Mouse (Mus musculus): ENCODE results near the gene Crocc2. TPM values are rescaled to one million over a fixed set of nuclear protein-coding genes. Genes with fewer than 3 reads are reported as not detected.

The Crocc2 gene
- 0.08 TPM in 2 replicates for total RNA-seq (2014; rRNA removed; ENCODE audit: low replicate concordance)
- polyA plus RNA-seq (2015; fragmentation: Nextera tagmentation; extraction: Ambion mirVana) = 0.34 and 0.48 TPM in 2 replicates

- TF ChIP-seq EP300 (IDR thresholded peaks at IDR 0.05; ENCODE audit: low read depth) (no peak), CTCF (IDR thresholded peaks at IDR 0.05; ENCODE audit: low read depth) (no peak)
- Histone ChIP-seq H3K36me3 (replicated peaks; ENCODE audit: control insufficient read depth, insufficient read depth, low read length) (no peaks in the 10 kb centered on the region), H3K4me1 (ENCODE audit: control insufficient read depth, insufficient read depth) (no peaks in the 10 kb centered on the region), H3K9me3 (replicated peaks; ENCODE audit: control insufficient read depth, low read length) (no peaks in the 10 kb centered on the region), H3K27ac (ENCODE audit: low read depth) (no peak within 1 kb of the TSS), H3K27me3 (ENCODE audit: control insufficient read depth, insufficient read depth, low read length) (peaks cover 32% of the 10 kb centered on the region; the same call in 1 of the 2 replicates), H3K9ac (replicated peaks; ENCODE audit: low read depth, low read length) (no peak within 1 kb of the TSS), H3K4me2 (ENCODE audit: low read depth, low read length) (no peak within 1 kb of the TSS), H3K4me3 (ENCODE audit: low read depth, low read length) (no peak within 1 kb of the TSS)
- ATAC-seq (ENCODE audit: insufficient read depth, low read depth) (no peak), DNase-seq (ENCODE audit: low spot score) (no peak)
- 49% methylated on average over 10 of the region's 10 CpGs for whole genome bisulfite sequencing
Observed at GRCm38 (mm10) chr1:93168295-93168775, at the start of gene Crocc2. Gene Crocc2, plus strand, starts transcription at chr1:93168725.

GRCm38 (mm10) chr1:93118816-93119215, 49.7 kb upstream of the Crocc2 start:
- TF ChIP-seq CTCF (IDR thresholded peaks at IDR 0.05; ENCODE audit: low read depth) (no peak), EP300 (IDR thresholded peaks at IDR 0.05; ENCODE audit: low read depth) (no peak)
- no peak overlapping the region for H3K27ac ChIP-seq (ENCODE audit: low read depth)

GRCm38 (mm10) chr1:93123179-93123854, 45.2 kb upstream of the Crocc2 start:
- 80% methylated on average over 11 of the region's 11 CpGs for WGBS

More at GRCm38 (mm10) chr1:93118816-93119215, 49.7 kb upstream of the Crocc2 start:
- no peak for ATAC-seq (ENCODE audit: insufficient read depth, low read depth)
- Histone ChIP-seq H3K36me3 (replicated peaks; ENCODE audit: control insufficient read depth, insufficient read depth, low read length) (no peaks in the 10 kb centered on the region), H3K9ac (replicated peaks; ENCODE audit: low read depth, low read length) (no peak overlapping the region), H3K9me3 (replicated peaks; ENCODE audit: control insufficient read depth, low read length) (no peaks in the 10 kb centered on the region), H3K4me2 (ENCODE audit: low read depth, low read length) (no peak overlapping the region), H3K4me3 (ENCODE audit: low read depth, low read length) (no peak overlapping the region), H3K4me1 (ENCODE audit: control insufficient read depth, insufficient read depth) (no peaks in the 10 kb centered on the region), H3K27me3 (ENCODE audit: control insufficient read depth, insufficient read depth, low read length) (peaks cover 7% of the 10 kb centered on the region; the same call in 1 of the 2 replicates)
- WGBS = 40% methylated on average over 4 of the region's 4 CpGs
- DNase-seq (ENCODE audit: low spot score) = no peak

GRCm38 (mm10) chr1:93124066-93124465, 44.5 kb upstream of the Crocc2 start:
- Histone ChIP-seq H3K27me3 (ENCODE audit: control insufficient read depth, insufficient read depth, low read length) (no peaks in the 10 kb centered on the region), H3K36me3 (replicated peaks; ENCODE audit: control insufficient read depth, insufficient read depth, low read length) (no peaks in the 10 kb centered on the region)

More at GRCm38 (mm10) chr1:93123179-93123854, 45.2 kb upstream of the Crocc2 start:
- Histone ChIP-seq H3K4me1 (ENCODE audit: control insufficient read depth, insufficient read depth) (no peaks in the 10 kb centered on the region), H3K4me2 (ENCODE audit: low read depth, low read length) (no peak overlapping the region), H3K9ac (replicated peaks; ENCODE audit: low read depth, low read length) (no peak overlapping the region), H3K4me3 (ENCODE audit: low read depth, low read length) (no peak overlapping the region), H3K27ac (ENCODE audit: low read depth) (no peak overlapping the region), H3K9me3 (replicated peaks; ENCODE audit: control insufficient read depth, low read length) (no peaks in the 10 kb centered on the region), H3K27me3 (ENCODE audit: control insufficient read depth, insufficient read depth, low read length) (no peaks in the 10 kb centered on the region), H3K36me3 (replicated peaks; ENCODE audit: control insufficient read depth, insufficient read depth, low read length) (no peaks in the 10 kb centered on the region)
- TF ChIP-seq CTCF (IDR thresholded peaks at IDR 0.05; ENCODE audit: low read depth) = no peak
- no peak for TF ChIP-seq EP300 (IDR thresholded peaks at IDR 0.05; ENCODE audit: low read depth)
- DNase-seq (ENCODE audit: low spot score) = no peak
- ATAC-seq (ENCODE audit: insufficient read depth, low read depth) = no peak

GRCm38 (mm10) chr1:93125256-93125655, 43.3 kb upstream of the Crocc2 start:
- WGBS = 47% methylated on average over 5 of the region's 5 CpGs
- Histone ChIP-seq H3K4me1 (ENCODE audit: control insufficient read depth, insufficient read depth) (no peaks in the 10 kb centered on the region), H3K4me2 (ENCODE audit: low read depth, low read length) (no peak overlapping the region), H3K27ac (ENCODE audit: low read depth) (no peak overlapping the region), H3K9ac (replicated peaks; ENCODE audit: low read depth, low read length) (no peak overlapping the region), H3K36me3 (replicated peaks; ENCODE audit: control insufficient read depth, insufficient read depth, low read length) (no peaks in the 10 kb centered on the region), H3K9me3 (replicated peaks; ENCODE audit: control insufficient read depth, low read length) (no peaks in the 10 kb centered on the region), H3K27me3 (ENCODE audit: control insufficient read depth, insufficient read depth, low read length) (no peaks in the 10 kb centered on the region), H3K4me3 (ENCODE audit: low read depth, low read length) (no peak overlapping the region)
- TF ChIP-seq EP300 (IDR thresholded peaks at IDR 0.05; ENCODE audit: low read depth) (no peak), CTCF (IDR thresholded peaks at IDR 0.05; ENCODE audit: low read depth) (peak; percentile 12; the same call in 1 of the 2 replicates)
- ATAC-seq (ENCODE audit: insufficient read depth, low read depth) = no peak
- DNase-seq (ENCODE audit: low spot score) = no peak

More at GRCm38 (mm10) chr1:93124066-93124465, 44.5 kb upstream of the Crocc2 start:
- no peak for ATAC-seq (ENCODE audit: insufficient read depth, low read depth)
- no peak overlapping the region for H3K4me2 ChIP-seq (ENCODE audit: low read depth, low read length)
- WGBS = 38% methylated on average over 8 of the region's 8 CpGs
- no peak overlapping the region for H3K9ac ChIP-seq (replicated peaks; ENCODE audit: low read depth, low read length)
- no peak overlapping the region for H3K27ac ChIP-seq (ENCODE audit: low read depth)
- no peaks in the 10 kb centered on the region for H3K4me1 ChIP-seq (ENCODE audit: control insufficient read depth, insufficient read depth)
- no peak overlapping the region for H3K4me3 ChIP-seq (ENCODE audit: low read depth, low read length)
- DNase-seq (ENCODE audit: low spot score) = no peak
- H3K9me3 ChIP-seq (replicated peaks; ENCODE audit: control insufficient read depth, low read length) = no peaks in the 10 kb centered on the region
- no peak for TF ChIP-seq CTCF (IDR thresholded peaks at IDR 0.05; ENCODE audit: low read depth)
- TF ChIP-seq EP300 (IDR thresholded peaks at IDR 0.05; ENCODE audit: low read depth) = no peak

Measured in heart, postnatal 0 days (tissue).